ENCODE assay signal across 31 mouse cellular contexts in genomic region chr13:107959891-107960290, GRCm38 (mm10).
"Had no signal": no experiment of that assay in that cellular context is flagged by ENCODE, and none has a peak within 500 bp of the region (broad histone marks: within the 10 kb centered on the region; RNA-seq: fewer than 3 reads in every experiment).

No protein-coding gene starts in this region.

- H3K27ac ChIP-seq: left cerebral cortex, adult 2 months; limb, embryonic 10.5 days; limb, embryonic 12.5 days; limb, embryonic 13.5 days; limb, embryonic 15.5 days; liver, embryonic 12.5 days; liver, embryonic 13.5 days; liver, embryonic 14.5 days; liver, embryonic 15.5 days; lung, embryonic 15.5 days; macrophage; midbrain, embryonic 12.5 days; midbrain, embryonic 13.5 days; neural tube, embryonic 12.5 days had no signal

- H3K4me3 ChIP-seq: left cerebral cortex, adult 2 months; limb, embryonic 10.5 days; limb, embryonic 12.5 days; limb, embryonic 13.5 days; limb, embryonic 15.5 days; liver, embryonic 12.5 days; liver, embryonic 13.5 days; liver, embryonic 15.5 days; lung, embryonic 15.5 days; midbrain, embryonic 12.5 days; midbrain, embryonic 13.5 days; myocyte; neural tube, embryonic 12.5 days had no signal

- H3K36me3 ChIP-seq: limb, embryonic 10.5 days; limb, embryonic 12.5 days; limb, embryonic 13.5 days; limb, embryonic 15.5 days; liver, embryonic 12.5 days; liver, embryonic 13.5 days; liver, embryonic 15.5 days; lung, embryonic 15.5 days; midbrain, embryonic 12.5 days; midbrain, embryonic 13.5 days; neural tube, embryonic 12.5 days had no signal

- H3K4me2 ChIP-seq: limb, embryonic 12.5 days; limb, embryonic 13.5 days; limb, embryonic 15.5 days; liver, embryonic 11.5 days; liver, embryonic 12.5 days; liver, embryonic 13.5 days; liver, embryonic 15.5 days; lung, embryonic 14.5 days; lung, embryonic 15.5 days; midbrain, embryonic 11.5 days; midbrain, embryonic 12.5 days; midbrain, embryonic 13.5 days; neural tube, embryonic 12.5 days had no signal

- H3K9me3 ChIP-seq: limb, embryonic 10.5 days; limb, embryonic 12.5 days; limb, embryonic 13.5 days; limb, embryonic 15.5 days; liver, embryonic 12.5 days; liver, embryonic 13.5 days; liver, embryonic 15.5 days; lung, embryonic 15.5 days; megakaryocyte, embryonic 14.5 days; midbrain, embryonic 12.5 days; midbrain, embryonic 13.5 days; neural tube, embryonic 12.5 days had no signal

- H3K9ac ChIP-seq: limb, embryonic 12.5 days; limb, embryonic 13.5 days; limb, embryonic 15.5 days; liver, embryonic 12.5 days; liver, embryonic 13.5 days; liver, embryonic 14.5 days; liver, embryonic 15.5 days; liver, postnatal 0 days; lung, embryonic 14.5 days; lung, embryonic 15.5 days; midbrain, embryonic 12.5 days; midbrain, embryonic 13.5 days; neural tube, embryonic 12.5 days had no signal

- DNase-seq: left cerebral cortex, postnatal 4 days; liver; liver, embryonic 13.5 days; liver, postnatal 0 days; lung, adult 18-20 months; lung, adult 2 months; lung, embryonic 14.5 days; lung, postnatal 10 days; lung, postnatal 14 days; lung, postnatal 36 days; lung, postnatal 4 days; midbrain, embryonic 14.5 days had no signal

- H3K27me3 ChIP-seq: limb, embryonic 12.5 days; limb, embryonic 13.5 days; limb, embryonic 15.5 days; liver, embryonic 12.5 days; liver, embryonic 13.5 days; liver, embryonic 15.5 days; lung, embryonic 15.5 days; midbrain, embryonic 13.5 days; neural tube, embryonic 12.5 days had no signal

- ATAC-seq: liver, embryonic 12.5 days; liver, postnatal 0 days; lung, postnatal 0 days; midbrain, embryonic 13.5 days; midbrain, embryonic 16.5 days had no signal
